Mouse (Mus musculus) spleen, adult 2 months (tissue): ENCODE results near the gene Gm10721.
"Not testable (repeated sequence)": the region's sequence is repeated elsewhere in the genome, so short reads cannot be mapped to it uniquely, and the experiment has no call there.

Experiments
- CTCF ChIP-seq: fragments of 200-500 bp; IDR thresholded peaks from 2 replicates; pipeline ENCODE4 v1.5.1; 2011; ENCODE audit warnings: mild to moderate bottlenecking, inconsistent platforms; ENCODE audit not compliant: insufficient read depth, insufficient read length, insufficient replicate concordance; ENCODE audit errors: extremely low read depth
- POLR2A ChIP-seq: fragments of 200-500 bp; IDR thresholded peaks from 2 replicates; pipeline ENCODE4 v1.6.1; 2011; ENCODE audit warnings: low read depth, low read length, inconsistent platforms

GRCm38 (mm10) chr9:3027200-3027599 lies 14.3 kb downstream of the Gm10721 start:
- TF ChIP-seq CTCF, POLR2A: not testable (repeated sequence)
